Mouse (Mus musculus) midbrain, embryonic 11.5 days (tissue): Measurements from ENCODE around the gene Arhgap10. TPM values are rescaled to one million over a fixed set of nuclear protein-coding genes. Genes with fewer than 3 reads are reported as not detected.
A peak's percentile ranks its signal among the peaks of the same experiment; 100 is the strongest.

ENCODE experiments used
- ATAC-seq: fragments of 200-750 bp; cut with Nextera tagmentation; 2 replicates; pipeline ENCODE4 v1.8.0; 2017; ENCODE audit warnings: moderate TSS enrichment, moderate library complexity; ENCODE audit not compliant: low FRiP score
- DNase-seq: peaks from one replicate; pipeline ENCODE4 v3.0.0; 2015; ENCODE audit warnings: low spot score; ENCODE audit errors: missing footprints
- H3K27ac ChIP-seq: fragments of 300-500 bp; sonication (generic); 2 replicates; pipeline ENCODE4 v1.5.1; 2014; ENCODE audit warnings: low read depth, low read length
- H3K27me3 ChIP-seq: fragments of 300-500 bp; sonication (generic); 2 replicates; pipeline ENCODE4 v1.6.1; 2014; ENCODE audit warnings: mild to moderate bottlenecking, low read length, moderate library complexity, mixed read lengths; ENCODE audit not compliant: control insufficient read depth, insufficient read depth
- H3K36me3 ChIP-seq: fragments of 300-500 bp; sonication (generic); 2 replicates; pipeline ENCODE4 v1.6.1; 2014; ENCODE audit warnings: mild to moderate bottlenecking, low read length, moderate library complexity, mixed read lengths; ENCODE audit not compliant: control insufficient read depth, insufficient read depth
- H3K4me1 ChIP-seq: fragments of 300-500 bp; sonication (generic); 2 replicates; pipeline ENCODE4 v1.6.1; 2014; ENCODE audit warnings: low read length; ENCODE audit not compliant: control insufficient read depth, insufficient read depth
- H3K4me2 ChIP-seq: fragments of 300-500 bp; sonication (generic); 2 replicates; pipeline ENCODE4 v1.6.1; 2014; ENCODE audit warnings: mild to moderate bottlenecking, moderate library complexity
- H3K4me3 ChIP-seq: fragments of 300-500 bp; sonication (generic); 2 replicates; pipeline ENCODE4 v1.5.1; 2014; ENCODE audit warnings: low read depth, low read length
- H3K9ac ChIP-seq: fragments of 300-500 bp; sonication (generic); 2 replicates; pipeline ENCODE4 v1.6.1; 2014; ENCODE audit warnings: low read length
- H3K9me3 ChIP-seq: fragments of 300-500 bp; sonication (generic); 2 replicates; pipeline ENCODE4 v1.6.1; 2016; ENCODE audit warnings: low read length; ENCODE audit not compliant: control insufficient read depth
- WGBS: fragments of 180-500 bp; shearing (Covaris S2); extraction: QIAGEN DNeasy Blood & Tissue Kit; methylation state at CpG from one replicate; pipeline ENCODE4 v1.1.7; 2014; 5-methylcytosine and 5-hydroxymethylcytosine counted together
- polyA plus RNA-seq: library from polyadenylated mRNA; unstranded; fragments of >200 nt; fragmentation: Nextera tagmentation; extraction: Ambion mirVana; gene quantifications from 2 replicates; pipeline ENCODE4 v1.2.1, GENCODE M21; 2014

Gene Arhgap10
- polyA plus RNA-seq, 1 experiment from 2014 or later = 12.1 TPM

DNA sequence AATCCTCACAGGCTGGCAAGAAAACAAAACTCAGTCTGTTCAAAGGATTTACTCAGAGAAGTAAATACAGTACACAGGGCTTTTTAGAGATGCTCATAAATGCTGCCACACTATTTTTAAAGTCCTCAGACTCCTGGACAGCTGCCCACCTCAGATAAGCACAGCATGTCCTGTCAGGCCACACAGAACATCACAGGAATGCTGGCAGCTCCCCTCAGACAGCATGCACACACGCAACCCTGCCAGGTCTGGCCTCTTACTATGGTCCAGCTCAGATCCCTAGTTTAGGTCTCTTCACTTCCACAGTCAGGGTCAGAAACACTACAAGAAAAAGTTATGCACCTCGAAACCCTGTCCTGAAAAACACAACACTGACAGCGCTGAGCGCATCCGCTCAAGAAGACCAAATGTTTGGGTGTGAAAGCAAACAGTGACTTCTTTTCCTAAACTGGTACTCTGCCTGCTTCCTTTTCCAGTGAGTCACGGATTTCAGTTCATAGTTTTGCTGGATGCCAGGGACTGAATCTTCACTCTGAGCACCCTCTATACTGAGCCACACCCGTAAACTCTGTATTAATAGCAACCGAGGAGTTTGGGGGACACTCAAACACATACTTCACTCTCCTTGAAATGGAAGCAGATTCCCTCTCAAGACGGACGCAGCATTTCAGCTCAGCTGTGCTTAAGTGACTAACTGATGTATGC lies 73.4 kb downstream of the Arhgap10 start:
- Histone ChIP-seq H3K36me3 (no peaks in the 10 kb centered on the region), H3K9ac (no peak overlapping the region), H3K27ac (no peak overlapping the region), H3K9me3 (no peaks in the 10 kb centered on the region), H3K27me3 (no peaks in the 10 kb centered on the region), H3K4me3 (no peak overlapping the region), H3K4me1 (no peaks in the 10 kb centered on the region), H3K4me2 (no peak overlapping the region)
- ATAC-seq (no peak), DNase-seq (no peak)
- WGBS = 84% methylated on average over 10 of the region's 10 CpGs

GRCm38 (mm10) chr8:77442452-77442851 lies 75.3 kb downstream of the Arhgap10 start:
- WGBS = 88% methylated on average over 7 of the region's 7 CpGs
- Histone ChIP-seq H3K4me2 (no peak overlapping the region), H3K36me3 (no peaks in the 10 kb centered on the region), H3K4me1 (no peaks in the 10 kb centered on the region), H3K9ac (no peak overlapping the region), H3K27ac (no peak overlapping the region), H3K4me3 (no peak overlapping the region), H3K9me3 (no peaks in the 10 kb centered on the region), H3K27me3 (no peaks in the 10 kb centered on the region)
- ATAC-seq = no peak
- DNase-seq = no peak

DNA sequence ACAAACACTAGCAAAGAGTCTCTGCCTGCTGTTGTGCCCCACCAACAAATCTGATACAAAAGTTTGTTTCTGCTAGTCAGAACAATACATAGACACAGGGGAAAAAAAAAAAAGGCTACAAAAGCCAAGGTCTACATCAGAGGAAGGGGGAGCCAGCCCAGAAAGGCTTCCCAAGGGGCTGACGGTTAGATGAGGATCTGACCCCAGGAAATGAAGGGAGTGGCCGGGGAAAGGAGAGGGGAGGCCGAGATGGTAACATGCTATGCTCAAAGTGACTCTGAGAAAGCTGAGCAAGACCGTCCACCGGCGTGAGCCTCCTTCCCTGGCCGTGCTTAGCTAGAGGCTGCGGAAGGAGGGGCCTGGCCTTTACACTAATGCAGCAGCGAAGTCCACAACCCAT lies 76.8 kb downstream of the Arhgap10 start:
- no peak overlapping the region for H3K4me2 ChIP-seq
- no peaks in the 10 kb centered on the region for H3K36me3 ChIP-seq
- DNase-seq (no peak), ATAC-seq (no peak)
- H3K27me3 ChIP-seq = no peaks in the 10 kb centered on the region
- no peaks in the 10 kb centered on the region for H3K9me3 ChIP-seq
- no peak overlapping the region for H3K9ac ChIP-seq
- H3K27ac ChIP-seq = no peak overlapping the region
- 73% methylated on average over 9 of the region's 9 CpGs for WGBS
- H3K4me3 ChIP-seq = no peak overlapping the region
- H3K4me1 ChIP-seq = peaks cover 3% of the 10 kb centered on the region; the same call in 1 of the 2 replicates

DNA sequence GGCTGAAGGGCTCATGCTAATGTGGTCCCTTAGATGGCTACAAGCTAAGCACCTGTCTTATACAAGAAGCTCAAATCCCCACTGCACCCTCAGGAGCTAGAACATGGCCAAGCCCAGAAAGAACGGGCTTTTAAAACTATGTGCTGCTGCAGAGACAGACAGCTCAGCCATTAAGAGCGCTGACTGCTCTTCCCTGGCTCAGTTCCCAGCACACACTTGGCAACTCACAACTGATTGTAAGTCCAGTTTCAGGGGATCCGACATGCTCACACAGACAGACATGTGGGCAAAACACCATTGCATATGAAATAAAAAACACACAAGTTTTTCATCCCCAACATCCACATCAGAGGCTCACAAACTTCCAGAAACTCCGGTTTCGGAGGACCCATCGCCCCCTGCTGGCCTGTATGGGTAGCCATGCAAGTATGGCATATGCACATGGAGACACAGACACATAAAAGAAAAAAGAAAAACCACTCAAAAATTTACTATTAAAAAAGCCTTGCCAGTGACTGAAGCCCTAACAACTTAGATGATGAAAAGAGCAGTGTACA lies 77.4 kb downstream of the Arhgap10 start:
- no peak overlapping the region for H3K4me2 ChIP-seq
- no peak overlapping the region for H3K4me3 ChIP-seq
- no peaks in the 10 kb centered on the region for H3K9me3 ChIP-seq
- no peak overlapping the region for H3K27ac ChIP-seq
- peaks cover 3% of the 10 kb centered on the region; the same call in 1 of the 2 replicates for H3K4me1 ChIP-seq
- WGBS = 83% methylated on average over 6 of the region's 6 CpGs
- no peaks in the 10 kb centered on the region for H3K27me3 ChIP-seq
- no peak for ATAC-seq
- H3K9ac ChIP-seq = no peak overlapping the region
- H3K36me3 ChIP-seq = no peaks in the 10 kb centered on the region
- no peak for DNase-seq

- Histone ChIP-seq H3K9ac (no peak overlapping the region), H3K27ac (no peak overlapping the region), H3K36me3 (no peaks in the 10 kb centered on the region), H3K4me2 (no peak overlapping the region), H3K9me3 (no peaks in the 10 kb centered on the region), H3K4me3 (no peak overlapping the region), H3K4me1 (peaks cover 3% of the 10 kb centered on the region; the same call in 1 of the 2 replicates), H3K27me3 (no peaks in the 10 kb centered on the region)
- ATAC-seq = no peak
- DNase-seq = no peak
- 87% methylated on average over 2 of the region's 2 CpGs for WGBS
Observed at GRCm38 (mm10) chr8:77439670-77440069, 78.1 kb downstream of the Arhgap10 start.

DNA sequence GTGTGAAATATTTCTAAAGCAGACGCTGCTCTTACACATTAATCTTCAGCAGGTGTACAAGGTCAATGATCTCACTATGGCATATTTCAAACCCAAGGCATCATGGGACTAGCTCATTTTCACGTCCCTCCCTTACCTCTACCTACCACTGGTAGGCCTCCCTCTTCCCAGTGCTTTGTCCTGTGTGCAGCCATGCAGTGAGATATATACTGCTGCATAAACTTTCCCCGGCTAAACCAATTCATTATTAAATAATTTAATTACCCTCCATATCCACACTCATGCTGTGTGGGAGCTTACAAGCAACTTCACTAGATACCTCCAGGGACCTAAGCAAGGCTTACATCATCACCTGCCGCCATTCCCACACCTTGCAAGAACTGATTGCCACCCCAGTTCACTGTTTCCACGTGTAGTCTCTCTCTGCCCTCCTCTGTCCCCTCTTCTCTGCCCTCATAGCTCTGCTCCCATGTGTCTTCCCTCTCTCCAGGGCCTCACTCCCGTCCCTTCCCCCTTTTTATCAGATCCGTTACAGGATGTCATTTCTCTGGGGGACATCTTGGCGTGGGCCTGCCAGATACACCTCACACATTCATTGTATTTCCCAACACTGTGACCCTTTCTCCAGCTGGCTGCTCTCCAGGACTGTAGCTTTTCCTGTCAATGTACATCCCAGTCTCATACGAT lies 79.8 kb downstream of the Arhgap10 start:
- no peak for DNase-seq
- Histone ChIP-seq H3K27ac (no peak overlapping the region), H3K9ac (no peak overlapping the region), H3K4me1 (peaks cover 8% of the 10 kb centered on the region; the same call in 1 of the 2 replicates), H3K4me3 (no peak overlapping the region), H3K9me3 (no peaks in the 10 kb centered on the region), H3K27me3 (no peaks in the 10 kb centered on the region), H3K36me3 (no peaks in the 10 kb centered on the region), H3K4me2 (no peak overlapping the region)
- WGBS = 76% methylated on average over 9 of the region's 9 CpGs
- no peak for ATAC-seq

GRCm38 (mm10) chr8:77436013-77436990 lies 81.5 kb downstream of the Arhgap10 start:
- 31% methylated on average over 15 of the region's 15 CpGs for WGBS
- H3K36me3 ChIP-seq = no peaks in the 10 kb centered on the region
- no peak overlapping the region for H3K27ac ChIP-seq
- H3K27me3 ChIP-seq = no peaks in the 10 kb centered on the region
- ATAC-seq (no peak), DNase-seq (no peak)
- no peak overlapping the region for H3K9ac ChIP-seq
- no peak overlapping the region for H3K4me2 ChIP-seq
- no peaks in the 10 kb centered on the region for H3K9me3 ChIP-seq
- peaks cover 13% of the 10 kb centered on the region; the same call in 1 of the 2 replicates for H3K4me1 ChIP-seq
- no peak overlapping the region for H3K4me3 ChIP-seq

DNA sequence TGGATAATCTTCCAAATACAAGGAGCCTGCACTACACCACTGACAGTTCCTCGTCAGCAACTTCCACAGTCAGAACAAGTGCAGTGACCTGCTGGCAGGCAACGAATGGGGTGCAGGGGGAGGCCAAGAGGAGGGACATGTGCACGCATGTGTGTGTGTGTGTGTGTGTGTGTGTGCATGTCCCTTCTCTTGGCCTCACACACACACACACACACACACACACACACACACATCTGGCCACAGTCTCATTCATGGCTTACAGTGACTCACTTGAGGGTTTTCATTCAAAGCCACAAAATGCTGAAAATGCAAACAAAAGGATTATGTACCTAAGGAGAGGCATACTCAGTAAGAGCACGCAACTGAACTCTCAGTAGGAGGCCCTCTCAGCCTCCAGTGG lies 84.5 kb downstream of the Arhgap10 start:
- no peak overlapping the region for H3K9ac ChIP-seq
- no peaks in the 10 kb centered on the region for H3K27me3 ChIP-seq
- 36% methylated on average over 4 of the region's 4 CpGs for WGBS
- H3K4me2 ChIP-seq = no peak overlapping the region
- H3K36me3 ChIP-seq = no peaks in the 10 kb centered on the region
- H3K27ac ChIP-seq = no peak overlapping the region
- DNase-seq (peak; percentile 76), ATAC-seq (peak; percentile 50)
- no peak overlapping the region for H3K4me3 ChIP-seq
- no peaks in the 10 kb centered on the region for H3K9me3 ChIP-seq
- H3K4me1 ChIP-seq = peaks cover 13% of the 10 kb centered on the region; the same call in 1 of the 2 replicates
